Mouse (Mus musculus) forebrain, embryonic 15.5 days (tissue): ENCODE measurements around the gene Snai3. TPM values are rescaled to one million over a fixed set of nuclear protein-coding genes. Genes with fewer than 3 reads are reported as not detected.

Source experiments
- ATAC-seq: fragments of 200-750 bp; cut with Nextera tagmentation; replicated peaks from 2 replicates; pipeline ENCODE4 v1.8.0; 2017; ENCODE audit warnings: mild to moderate bottlenecking, moderate TSS enrichment, moderate library complexity
- H3K27ac ChIP-seq: fragments of 300-500 bp; sonication (generic); replicated peaks from 2 replicates; pipeline ENCODE4 v1.5.1; 2015; ENCODE audit warnings: mild to moderate bottlenecking, inconsistent platforms
- H3K27me3 ChIP-seq: fragments of 300-500 bp; sonication (generic); 2 replicates; pipeline ENCODE4 v1.6.1; 2015; ENCODE audit warnings: inconsistent platforms
- H3K36me3 ChIP-seq: fragments of 300-500 bp; sonication (generic); 2 replicates; pipeline ENCODE4 v1.6.1; 2015; ENCODE audit warnings: mild to moderate bottlenecking, inconsistent platforms
- H3K4me1 ChIP-seq: fragments of 300-500 bp; sonication (generic); 2 replicates; pipeline ENCODE4 v1.6.1; 2015; ENCODE audit warnings: inconsistent platforms
- H3K4me2 ChIP-seq: fragments of 300-500 bp; sonication (generic); replicated peaks from 2 replicates; pipeline ENCODE4 v1.6.1; 2015; ENCODE audit warnings: mild to moderate bottlenecking, inconsistent platforms
- H3K4me3 ChIP-seq: fragments of 300-500 bp; sonication (generic); 2 replicates; pipeline ENCODE4 v1.5.1; 2015; ENCODE audit warnings: mild to moderate bottlenecking, inconsistent platforms
- H3K9ac ChIP-seq: fragments of 300-500 bp; sonication (generic); replicated peaks from 2 replicates; pipeline ENCODE4 v1.6.1; 2015; ENCODE audit warnings: mild to moderate bottlenecking, inconsistent platforms
- H3K9me3 ChIP-seq: fragments of 300-500 bp; sonication (generic); 2 replicates; pipeline ENCODE4 v1.6.1; 2016; ENCODE audit warnings: inconsistent platforms
- WGBS: fragments of 180-500 bp; shearing (Covaris S2); methylation state at CpG from one replicate; pipeline ENCODE4 v1.1.7; 2015; ENCODE audit warnings: mixed read lengths; 5-methylcytosine and 5-hydroxymethylcytosine counted together
- microRNA-seq: library from miRNA; unstranded; fragments of <30 nt; microRNA quantifications from one replicate; pipeline ENCODE4, GENCODE M21; 2016
- polyA plus RNA-seq: library from polyadenylated mRNA; unstranded; fragments of >200 nt; fragmentation: Nextera tagmentation; extraction: Ambion mirVana; gene quantifications from 2 replicates; pipeline ENCODE4 v1.2.1, GENCODE M21; 2015

Snai3 gene
- polyA plus RNA-seq, 1 experiment from 2014 or later: not detected

- no peak overlapping the region for H3K9ac ChIP-seq
- H3K4me2 ChIP-seq: no peak overlapping the region
- H3K27me3 ChIP-seq: no peaks in the 10 kb centered on the region
- H3K27ac ChIP-seq: no peak overlapping the region
- no peaks in the 10 kb centered on the region for H3K9me3 ChIP-seq
- WGBS: 46% methylated on average over 5 of the region's 5 CpGs
- H3K4me1 ChIP-seq: no peaks in the 10 kb centered on the region
- ATAC-seq: no peak
- H3K36me3 ChIP-seq: no peaks in the 10 kb centered on the region
- no peak overlapping the region for H3K4me3 ChIP-seq
These were observed 36.9 kb downstream of the Snai3 start for GRCm38 (mm10) chr8:122423659-122424058.

- ATAC-seq: no peak
- WGBS: 88% methylated on average over 24 of the region's 24 CpGs
These were observed 37.3 kb downstream of the Snai3 start for GRCm38 (mm10) chr8:122423217-122423616.

GRCm38 (mm10) chr8:122421376-122422070 is 39.0 kb downstream of the Snai3 start, which contains the start of gene Il17c:
Gene Il17c, plus strand, starts transcription at chr8:122422020.
- Histone ChIP-seq H3K27ac (no peak within 1 kb of the TSS), H3K9me3 (no peaks in the 10 kb centered on the region), H3K9ac (no peak within 1 kb of the TSS), H3K4me3 (no peak within 1 kb of the TSS), H3K4me2 (no peak within 1 kb of the TSS), H3K36me3 (peaks cover 13% of the 10 kb centered on the region), H3K4me1 (no peaks in the 10 kb centered on the region), H3K27me3 (no peaks in the 10 kb centered on the region)
- 83% methylated on average over 14 of the region's 14 CpGs for WGBS
- no peak for ATAC-seq

More at GRCm38 (mm10) chr8:122423217-122423616, 37.3 kb downstream of the Snai3 start:
- Histone ChIP-seq H3K27me3 (no peaks in the 10 kb centered on the region), H3K4me3 (no peak overlapping the region), H3K9me3 (no peaks in the 10 kb centered on the region), H3K9ac (no peak overlapping the region), H3K4me1 (no peaks in the 10 kb centered on the region), H3K4me2 (no peak overlapping the region), H3K36me3 (0 out of 2 replicates have a peak, but pooled peaks cover 3% of the 10 kb centered on the region), H3K27ac (no peak overlapping the region)

GRCm38 (mm10) chr8:122419881-122420555 is 40.5 kb downstream of the Snai3 start:
- no peak overlapping the region for H3K9ac ChIP-seq
- WGBS: 60% methylated on average over 9 of the region's 9 CpGs
- no peak overlapping the region for H3K27ac ChIP-seq
- peaks cover 28% of the 10 kb centered on the region for H3K36me3 ChIP-seq
- H3K4me1 ChIP-seq: no peaks in the 10 kb centered on the region
- no peaks in the 10 kb centered on the region for H3K27me3 ChIP-seq
- ATAC-seq: no peak
- H3K4me3 ChIP-seq: no peak overlapping the region
- no peak overlapping the region for H3K4me2 ChIP-seq
- H3K9me3 ChIP-seq: no peaks in the 10 kb centered on the region

- no peak overlapping the region for H3K9ac ChIP-seq
- H3K4me1 ChIP-seq: no peaks in the 10 kb centered on the region
- 92% methylated on average over 6 of the region's 6 CpGs for whole genome bisulfite sequencing
- H3K27me3 ChIP-seq: no peaks in the 10 kb centered on the region
- H3K36me3 ChIP-seq: peaks cover 71% of the 10 kb centered on the region
- no peaks in the 10 kb centered on the region for H3K9me3 ChIP-seq
- H3K4me3 ChIP-seq: no peak overlapping the region
- ATAC-seq: no peak
- no peak overlapping the region for H3K4me2 ChIP-seq
- no peak overlapping the region for H3K27ac ChIP-seq
These were observed 45.0 kb downstream of the Snai3 start for GRCm38 (mm10) chr8:122415554-122415953.

- Histone ChIP-seq H3K36me3 (peaks cover 83% of the 10 kb centered on the region), H3K4me2 (no peak overlapping the region), H3K27ac (no peak overlapping the region), H3K4me3 (no peak overlapping the region), H3K4me1 (no peaks in the 10 kb centered on the region), H3K27me3 (no peaks in the 10 kb centered on the region), H3K9ac (no peak overlapping the region), H3K9me3 (no peaks in the 10 kb centered on the region)
- 91% methylated on average over 9 of the region's 9 CpGs for WGBS
- ATAC-seq: no peak
These were observed 46.2 kb downstream of the Snai3 start for GRCm38 (mm10) chr8:122414311-122414710.

GRCm38 (mm10) chr8:122407678-122408077 is 52.9 kb downstream of the Snai3 start:
- whole genome bisulfite sequencing: 92% methylated on average over 7 of the region's 7 CpGs
- Histone ChIP-seq H3K4me2 (no peak overlapping the region), H3K9ac (no peak overlapping the region), H3K27me3 (no peaks in the 10 kb centered on the region), H3K9me3 (no peaks in the 10 kb centered on the region), H3K36me3 (peaks cover 96% of the 10 kb centered on the region), H3K4me1 (no peaks in the 10 kb centered on the region), H3K27ac (no peak overlapping the region), H3K4me3 (no peak overlapping the region)
- no peak for ATAC-seq

- no peaks in the 10 kb centered on the region for H3K4me1 ChIP-seq
- H3K27ac ChIP-seq: no peak overlapping the region
- H3K4me2 ChIP-seq: no peak overlapping the region
- H3K36me3 ChIP-seq: peaks cover 97% of the 10 kb centered on the region
- no peak for ATAC-seq
- H3K27me3 ChIP-seq: no peaks in the 10 kb centered on the region
- H3K4me3 ChIP-seq: no peak overlapping the region
- no peaks in the 10 kb centered on the region for H3K9me3 ChIP-seq
- 93% methylated on average over 9 of the region's 9 CpGs for WGBS
- H3K9ac ChIP-seq: no peak overlapping the region
These were observed 55.3 kb downstream of the Snai3 start for GRCm38 (mm10) chr8:122405146-122405805.

Small RNAs within 50 kb of the gene (microRNA-seq; reads per million reads assigned to microRNA genes)
- gene Gm24366: not detected

Other genes starting within 250 kb of the Snai3 start
- gene Zfpm1, start 178.6 kb downstream of the Snai3 start, polyA plus RNA-seq: 0.89 and 0.92 TPM in 2 replicates
- gene Trhr2, start 100.0 kb downstream of the Snai3 start, polyA plus RNA-seq: not detected in 2 replicates
- 48.4 and 50.1 TPM in 2 replicates for gene Zc3h18, start 84.1 kb downstream of the Snai3 start, polyA plus RNA-seq
- not detected in 2 replicates for gene Il17c, start 38.7 kb downstream of the Snai3 start, polyA plus RNA-seq
- gene Cyba, start 27.8 kb downstream of the Snai3 start, polyA plus RNA-seq: 30.1 and 32.8 TPM in 2 replicates
- 50.3 and 51.7 TPM in 2 replicates for gene Mvd, start 17.3 kb downstream of the Snai3 start, polyA plus RNA-seq
- 40.2 and 44.8 TPM in 2 replicates for gene Rnf166, start 15.3 kb upstream of the Snai3 start, polyA plus RNA-seq
- gene Ctu2, start 15.4 kb upstream of the Snai3 start, polyA plus RNA-seq: 79.0 and 84.4 TPM in 2 replicates
- 2.1 and 2.6 TPM in 2 replicates for gene Piezo1, start 90.6 kb upstream of the Snai3 start, polyA plus RNA-seq
- 14.6 and 16.3 TPM in 2 replicates for gene Cdt1, start 107.3 kb upstream of the Snai3 start, polyA plus RNA-seq
- 187 TPM in 2 replicates for gene Aprt, start 116.2 kb upstream of the Snai3 start, polyA plus RNA-seq
- 4.4 and 4.5 TPM in 2 replicates for gene Galns, start 150.7 kb upstream of the Snai3 start, polyA plus RNA-seq
- gene Trappc2l, start 150.9 kb upstream of the Snai3 start, polyA plus RNA-seq: 80.4 and 87.9 TPM in 2 replicates
- gene Pabpn1l, start 162.0 kb upstream of the Snai3 start, polyA plus RNA-seq: not detected in 2 replicates
- 13.2 and 14.0 TPM in 2 replicates for gene Cbfa2t3, start 238.4 kb upstream of the Snai3 start, polyA plus RNA-seq